7 mouse cellular contexts compared by ENCODE assay signal in genomic region chr15:98807895-98808650, GRCm38 (mm10). TPM values are rescaled to one million over a fixed set of nuclear protein-coding genes. Genes with fewer than 3 reads are reported as not detected.
DNase-seq lines count a peak whose midpoint lies in the region; ATAC-seq and TF ChIP-seq lines count a peak whose summit lies in the region.

No protein-coding gene starts in this region.

- peak overlapping the region; percentile 15; the same call in 1 of the 2 replicates for H3K9ac ChIP-seq in heart, postnatal 0 days (replicated peaks; ENCODE audit: low read depth, low read length)
- H3K9ac ChIP-seq in midbrain, embryonic 12.5 days (replicated peaks): peak overlapping the region; percentile 39; the same call in 1 of the 2 replicates

- peaks cover 60% of the 10 kb centered on the region for H3K27me3 ChIP-seq in heart, postnatal 0 days (ENCODE audit: control insufficient read depth, insufficient read depth, low read length)
- peaks cover 71% of the 10 kb centered on the region for H3K27me3 ChIP-seq in midbrain, embryonic 12.5 days

- TF ChIP-seq EP300 in heart, postnatal 0 days (IDR thresholded peaks at IDR 0.05; ENCODE audit: low read depth): no peak

- no peak overlapping the region for H3K27ac ChIP-seq in heart, postnatal 0 days (ENCODE audit: low read depth)
- no peak overlapping the region for H3K27ac ChIP-seq in midbrain, embryonic 12.5 days (replicated peaks)

- H3K4me3 ChIP-seq in heart, postnatal 0 days (ENCODE audit: low read depth, low read length): peak overlapping the region; percentile 43
- peak overlapping the region; percentile 47 for H3K4me3 ChIP-seq in midbrain, embryonic 12.5 days

- peak overlapping the region; percentile 68 for H3K4me2 ChIP-seq in heart, postnatal 0 days (ENCODE audit: low read depth, low read length)
- H3K4me2 ChIP-seq in midbrain, embryonic 12.5 days (replicated peaks): peak overlapping the region; percentile 66

- ATAC-seq in common myeloid progenitor, adult 5-6 weeks (replicated peaks; ENCODE audit: low read depth, poor library complexity, severe bottlenecking): 0 out of 2 replicates have a peak, but pooled peaks have one; percentile 6
- peak; percentile 45; the same call in 1 of the 2 replicates for ATAC-seq in heart, postnatal 0 days (ENCODE audit: insufficient read depth, low read depth)
- no peak for ATAC-seq in midbrain, embryonic 12.5 days (ENCODE audit: low FRiP score, low read depth)

- DNase-seq in testis, postnatal 10 days (ENCODE audit: low spot score): peak; percentile 64
- no peak for DNase-seq in testis, postnatal 14 days (ENCODE audit: low spot score)
- no peak for DNase-seq in heart, postnatal 0 days (ENCODE audit: low spot score)
- peak; percentile 81 for DNase-seq in left cerebral cortex, adult 11 months (ENCODE audit: low spot score)
- peak; percentile 64 to 68 for DNase-seq in thymus, postnatal 10 days (ENCODE audit: low spot score in 2 of 2)

- peaks cover 28% of the 10 kb centered on the region for H3K4me1 ChIP-seq in heart, postnatal 0 days (ENCODE audit: control insufficient read depth, insufficient read depth)
- peaks cover 41% of the 10 kb centered on the region for H3K4me1 ChIP-seq in midbrain, embryonic 12.5 days

- under 1% methylated on average over 34 of the region's 34 CpGs for WGBS in heart, postnatal 0 days
- 2% methylated on average over 32 of the region's 34 CpGs for WGBS in midbrain, embryonic 12.5 days

- no peaks in the 10 kb centered on the region for H3K9me3 ChIP-seq in heart, postnatal 0 days (replicated peaks; ENCODE audit: control insufficient read depth, low read length)
- no peaks in the 10 kb centered on the region for H3K9me3 ChIP-seq in midbrain, embryonic 12.5 days

- H3K36me3 ChIP-seq in heart, postnatal 0 days (replicated peaks; ENCODE audit: control insufficient read depth, insufficient read depth, low read length): peaks cover 18% of the 10 kb centered on the region
- peaks cover 16% of the 10 kb centered on the region for H3K36me3 ChIP-seq in midbrain, embryonic 12.5 days

- 0 out of 2 replicates have a peak, but pooled peaks have one; percentile 7 for TF ChIP-seq CTCF in heart, postnatal 0 days (IDR thresholded peaks at IDR 0.05; ENCODE audit: low read depth)

RNA-seq across cellular contexts. Expression of gene Ddn, which starts 1.2 kb away (rescaled TPM):
- 0.23 TPM in 1 of 2 replicates, not detected in the other for total RNA-seq in common myeloid progenitor, adult 5-6 weeks (2017)
- 1.4 and 1.9 TPM in 2 replicates for total RNA-seq in heart, postnatal 0 days (2014; rRNA removed; ENCODE audit: low replicate concordance)
- 0.11 TPM in 2 replicates for polyA plus RNA-seq in heart, postnatal 0 days (2015; fragmentation: Nextera tagmentation; extraction: Ambion mirVana)
- 0.61 and 1.3 TPM in 2 replicates for polyA plus RNA-seq in midbrain, embryonic 12.5 days (2016; fragmentation: Nextera tagmentation; extraction: Ambion mirVana)

RNA-seq across cellular contexts. Expression of gene Wnt1, which starts 18.4 kb away (rescaled TPM):
- total RNA-seq in common myeloid progenitor, adult 5-6 weeks (2017): not detected in 2 replicates
- total RNA-seq in heart, postnatal 0 days (2014; rRNA removed; ENCODE audit: low replicate concordance): not detected in 2 replicates
- polyA plus RNA-seq in heart, postnatal 0 days (2015; fragmentation: Nextera tagmentation; extraction: Ambion mirVana): not detected in 2 replicates
- 8.7 and 13.1 TPM in 2 replicates for polyA plus RNA-seq in midbrain, embryonic 12.5 days (2016; fragmentation: Nextera tagmentation; extraction: Ambion mirVana)

RNA-seq across cellular contexts. Expression of gene Prkag1, which starts 23.2 kb away (rescaled TPM):
- total RNA-seq in common myeloid progenitor, adult 5-6 weeks (2017): 65.2 and 77.8 TPM in 2 replicates
- 115 and 134 TPM in 2 replicates for total RNA-seq in heart, postnatal 0 days (2014; rRNA removed; ENCODE audit: low replicate concordance)
- polyA plus RNA-seq in heart, postnatal 0 days (2015; fragmentation: Nextera tagmentation; extraction: Ambion mirVana): 113 and 114 TPM in 2 replicates
- 83.1 and 85.9 TPM in 2 replicates for polyA plus RNA-seq in midbrain, embryonic 12.5 days (2016; fragmentation: Nextera tagmentation; extraction: Ambion mirVana)

RNA-seq across cellular contexts. Expression of gene Wnt10b, which starts 30.1 kb away (rescaled TPM):
- total RNA-seq in common myeloid progenitor, adult 5-6 weeks (2017): 0.64 TPM in 1 of 2 replicates, not detected in the other
- not detected in 2 replicates for total RNA-seq in heart, postnatal 0 days (2014; rRNA removed; ENCODE audit: low replicate concordance)
- polyA plus RNA-seq in heart, postnatal 0 days (2015; fragmentation: Nextera tagmentation; extraction: Ambion mirVana): 0.07 TPM in 1 of 2 replicates, not detected in the other
- 0.14 and 0.34 TPM in 2 replicates for polyA plus RNA-seq in midbrain, embryonic 12.5 days (2016; fragmentation: Nextera tagmentation; extraction: Ambion mirVana)

RNA-seq across cellular contexts. Expression of gene Arf3, which starts 45.1 kb away (rescaled TPM):
- 27.0 and 32.8 TPM in 2 replicates for total RNA-seq in common myeloid progenitor, adult 5-6 weeks (2017)
- total RNA-seq in heart, postnatal 0 days (2014; rRNA removed; ENCODE audit: low replicate concordance): 27.6 and 28.7 TPM in 2 replicates
- 15.9 and 17.3 TPM in 2 replicates for polyA plus RNA-seq in heart, postnatal 0 days (2015; fragmentation: Nextera tagmentation; extraction: Ambion mirVana)
- 56.0 and 64.4 TPM in 2 replicates for polyA plus RNA-seq in midbrain, embryonic 12.5 days (2016; fragmentation: Nextera tagmentation; extraction: Ambion mirVana)

Comparison
In these comparisons a context has a peak if more than half of its experiments do, and no peak if none do; other contexts are left out.
1. DNase-seq: peak in testis, postnatal 10 days (single experiment), left cerebral cortex, adult 11 months (single experiment) and thymus, postnatal 10 days (2 of 2); none in testis, postnatal 14 days (single experiment) and heart, postnatal 0 days (single experiment).